Mouse (Mus musculus) thymus, adult 2 months (tissue): ENCODE results near the gene Slc7a8. TPM values are rescaled to one million over a fixed set of nuclear protein-coding genes. Genes with fewer than 3 reads are reported as not detected.
A peak's percentile ranks its signal among the peaks of the same experiment; 100 is the strongest.

Experiments used
- DNase-seq: peaks from one replicate; pipeline ENCODE4 v3.0.0; 2021
- H3K27ac ChIP-seq: fragments of 200-500 bp; 2 replicates; pipeline ENCODE4 v1.5.1; 2012; ENCODE audit warnings: low read length, control low read depth; ENCODE audit not compliant: control insufficient read depth, insufficient read depth
- H3K27me3 ChIP-seq: fragments of 200-500 bp; 2 replicates; pipeline ENCODE4 v1.6.1; 2012; ENCODE audit warnings: mild to moderate bottlenecking, low read length, moderate library complexity, mixed read lengths; ENCODE audit not compliant: control insufficient read depth, insufficient read depth
- H3K36me3 ChIP-seq: fragments of 200-500 bp; 2 replicates; pipeline ENCODE4 v1.6.1; 2012; ENCODE audit warnings: mild to moderate bottlenecking, low read length, moderate library complexity; ENCODE audit not compliant: control insufficient read depth, insufficient read depth
- H3K4me1 ChIP-seq: fragments of 200-500 bp; replicated peaks from 2 replicates; pipeline ENCODE4 v1.6.1; 2012; ENCODE audit warnings: low read length; ENCODE audit not compliant: control insufficient read depth, insufficient read depth
- H3K4me3 ChIP-seq: fragments of 200-500 bp; 2 replicates; pipeline ENCODE4 v1.5.1; 2012; ENCODE audit warnings: mild to moderate bottlenecking, low read length, control low read depth, moderate library complexity; ENCODE audit not compliant: control insufficient read depth, insufficient read depth
- CTCF ChIP-seq: fragments of 200-500 bp; IDR thresholded peaks from 2 replicates; pipeline ENCODE4 v1.5.1; 2012; ENCODE audit warnings: mild to moderate bottlenecking, control low read depth, low read length, moderate library complexity, borderline replicate concordance; ENCODE audit not compliant: control insufficient read depth, poor library complexity, insufficient read depth; ENCODE audit errors: extremely low read depth
- POLR2A ChIP-seq: fragments of 200-500 bp; IDR thresholded peaks from 2 replicates; pipeline ENCODE4 v1.6.1; 2012; ENCODE audit warnings: mild to moderate bottlenecking, low read length, control low read depth, moderate library complexity; ENCODE audit not compliant: control insufficient read depth, poor library complexity, insufficient read depth; ENCODE audit errors: extremely low read depth
- WGBS: fragments of 180-500 bp; shearing (Covaris S2); methylation state at CpG from one replicate; pipeline ENCODE4 v1.1.7; 2018; 5-methylcytosine and 5-hydroxymethylcytosine counted together
- polyA plus RNA-seq: library from polyadenylated mRNA; depleted of rRNA; stranded (reverse); fragments of >200 nt; gene quantifications from 2 replicates; pipeline ENCODE4 v1.2.3, GENCODE M21; 2012; rRNA removed

The Slc7a8 gene
- 10.0 and 11.6 TPM in 2 replicates for polyA plus RNA-seq

GRCm38 (mm10) chr14:54781610-54782365 lies at the start of gene Slc7a8:
TSS of gene Slc7a8 (minus strand) at chr14:54781946.
- Histone ChIP-seq H3K27me3 (peaks cover 6% of the 10 kb centered on the region), H3K36me3 (no peaks in the 10 kb centered on the region), H3K4me1 (peaks cover 4% of the 10 kb centered on the region), H3K4me3 (peak within 1 kb of the TSS; percentile 29), H3K27ac (no peak within 1 kb of the TSS)
- TF ChIP-seq CTCF: no peak
- no peak for TF ChIP-seq POLR2A
- 3% methylated on average over 37 of the region's 37 CpGs for WGBS
- DNase-seq: peak; percentile 53

DNA sequence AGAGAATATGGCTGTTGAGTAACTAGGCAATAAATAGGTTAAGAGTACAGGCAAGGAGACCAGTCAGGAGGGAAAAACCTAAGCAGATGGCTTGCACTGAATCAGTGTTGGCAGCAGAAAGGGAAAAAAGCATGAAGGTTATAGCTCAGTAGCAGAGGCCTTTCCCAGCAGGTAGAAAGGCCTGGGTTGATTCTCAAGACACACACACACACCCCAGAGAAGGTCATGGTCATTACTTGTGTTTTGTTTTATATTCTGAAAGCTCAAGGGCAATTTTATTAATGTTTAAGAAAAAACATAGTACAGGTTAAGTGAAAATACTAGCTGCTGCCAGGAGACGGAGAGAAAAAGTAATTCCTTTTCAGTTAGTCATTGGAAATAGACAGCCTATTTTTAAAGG lies 42.0 kb upstream of the Slc7a8 start:
- Histone ChIP-seq H3K4me1 (no peaks in the 10 kb centered on the region), H3K4me3 (no peak overlapping the region), H3K27me3 (no peaks in the 10 kb centered on the region), H3K36me3 (no peaks in the 10 kb centered on the region), H3K27ac (no peak overlapping the region)
- 96% methylated on average over 1 of the region's 1 CpGs for WGBS
- no peak for DNase-seq
- TF ChIP-seq CTCF (no peak), POLR2A (no peak)

DNA sequence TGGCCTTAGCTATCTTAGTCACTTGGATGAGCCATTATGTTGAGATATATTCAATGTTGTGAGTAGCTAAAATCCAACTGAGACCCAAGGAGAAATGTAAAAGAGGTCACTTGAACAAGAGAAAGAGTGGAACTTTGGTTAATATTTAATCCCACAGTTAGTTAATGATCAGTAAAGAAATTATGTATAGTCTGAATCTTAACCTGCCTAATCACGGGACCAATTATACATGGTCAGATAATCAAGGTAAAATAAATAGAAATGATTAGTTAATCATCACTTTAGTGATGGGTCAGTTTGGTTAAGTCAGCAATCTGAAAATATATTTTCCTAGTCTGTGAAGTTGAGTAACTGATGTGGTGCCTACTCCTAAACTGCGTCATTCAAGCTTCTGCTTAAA lies 40.6 kb upstream of the Slc7a8 start:
- H3K27me3 ChIP-seq: no peaks in the 10 kb centered on the region
- no peaks in the 10 kb centered on the region for H3K36me3 ChIP-seq
- DNase-seq: no peak
- no peaks in the 10 kb centered on the region for H3K4me1 ChIP-seq
- WGBS: 95% methylated on average over 2 of the region's 2 CpGs
- no peak overlapping the region for H3K4me3 ChIP-seq
- TF ChIP-seq POLR2A (no peak), CTCF (no peak)
- no peak overlapping the region for H3K27ac ChIP-seq

DNA sequence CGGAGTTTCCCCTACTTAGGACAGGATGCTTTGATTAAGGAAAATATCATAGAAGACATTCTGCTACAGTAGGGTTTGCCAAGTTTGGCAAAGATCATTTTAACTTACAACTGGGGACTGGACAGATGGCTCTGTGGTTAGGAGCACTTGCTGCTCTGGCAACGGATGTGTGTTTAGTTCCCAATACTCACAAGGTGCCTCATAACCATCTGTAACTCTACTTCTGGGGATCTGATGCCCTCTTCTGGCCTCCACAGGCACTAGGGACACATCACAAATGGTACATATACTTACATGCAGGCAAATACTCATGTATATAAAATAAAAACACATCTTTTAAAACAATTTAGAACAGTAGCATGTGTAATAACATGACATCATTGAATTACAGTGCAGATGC lies 36.0 kb upstream of the Slc7a8 start:
- DNase-seq: peak; percentile 34
- no peak overlapping the region for H3K4me3 ChIP-seq
- WGBS: 46% methylated on average over 2 of the region's 2 CpGs
- no peaks in the 10 kb centered on the region for H3K4me1 ChIP-seq
- H3K27ac ChIP-seq: no peak overlapping the region
- no peaks in the 10 kb centered on the region for H3K27me3 ChIP-seq
- no peaks in the 10 kb centered on the region for H3K36me3 ChIP-seq
- TF ChIP-seq POLR2A (no peak), CTCF (no peak)

GRCm38 (mm10) chr14:54815737-54816136 lies 34.0 kb upstream of the Slc7a8 start:
- WGBS: 66% methylated on average over 3 of the region's 3 CpGs

GRCm38 (mm10) chr14:54813991-54814390 lies 32.2 kb upstream of the Slc7a8 start, which contains the start of gene Rnf212b:
TSS of gene Rnf212b (plus strand) at chr14:54814141.
- Histone ChIP-seq H3K27ac (no peak within 1 kb of the TSS), H3K4me3 (no peak within 1 kb of the TSS), H3K36me3 (no peaks in the 10 kb centered on the region), H3K27me3 (no peaks in the 10 kb centered on the region), H3K4me1 (no peaks in the 10 kb centered on the region)
- 94% methylated on average over 29 of the region's 29 CpGs for WGBS
- no peak for TF ChIP-seq POLR2A
- TF ChIP-seq CTCF: no peak
- no peak for DNase-seq

More at GRCm38 (mm10) chr14:54815737-54816136, 34.0 kb upstream of the Slc7a8 start:
- Histone ChIP-seq H3K27me3 (no peaks in the 10 kb centered on the region), H3K36me3 (no peaks in the 10 kb centered on the region), H3K27ac (no peak overlapping the region), H3K4me1 (no peaks in the 10 kb centered on the region), H3K4me3 (no peak overlapping the region)
- no peak for TF ChIP-seq POLR2A
- TF ChIP-seq CTCF: no peak
- DNase-seq: no peak

DNA sequence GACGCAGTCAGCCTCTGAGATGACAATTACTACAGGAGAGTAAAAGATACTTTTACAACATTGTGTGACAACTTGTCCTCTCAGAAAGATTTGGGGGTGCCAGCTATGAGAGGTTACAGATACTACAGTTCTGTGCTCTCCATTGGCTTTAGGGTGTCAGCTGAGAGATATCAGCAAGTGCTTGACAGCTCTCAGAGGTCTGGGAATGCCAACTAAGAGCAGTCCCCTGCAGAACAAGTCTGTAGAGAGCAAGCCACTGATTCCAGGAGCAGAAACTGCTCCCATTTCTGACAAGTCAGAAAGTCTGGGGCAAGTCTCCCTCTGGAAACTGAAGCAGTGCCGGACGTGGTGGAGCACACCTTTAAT lies 27.9 kb upstream of the Slc7a8 start:
- 95% methylated on average over 3 of the region's 3 CpGs for WGBS
- Histone ChIP-seq H3K4me1 (no peaks in the 10 kb centered on the region), H3K36me3 (no peaks in the 10 kb centered on the region), H3K27me3 (no peaks in the 10 kb centered on the region), H3K27ac (no peak overlapping the region), H3K4me3 (no peak overlapping the region)
- no peak for DNase-seq
- no peak for TF ChIP-seq CTCF
- TF ChIP-seq POLR2A: no peak
